Mouse (Mus musculus) liver, adult 2 months (tissue): ENCODE measurements around the gene Fsd1. TPM values are rescaled to one million over a fixed set of nuclear protein-coding genes. Genes with fewer than 3 reads are reported as not detected.

Experiments
- DNase-seq: peaks from one replicate; pipeline ENCODE4 v3.0.0-alpha.2; 2011; ENCODE audit warnings: low read depth, low spot score; ENCODE audit errors: extremely low read depth
- H3K27ac ChIP-seq: fragments of 200-500 bp; replicated peaks from 2 replicates; pipeline ENCODE4 v1.5.1; 2012; ENCODE audit warnings: low read depth, mild to moderate bottlenecking, control low read depth, inconsistent platforms, low read length; ENCODE audit not compliant: insufficient read depth
- H3K27me3 ChIP-seq: fragments of 200-500 bp; 2 replicates; pipeline ENCODE4 v1.6.1; 2012; ENCODE audit warnings: mild to moderate bottlenecking, moderate library complexity, low read length, inconsistent platforms; ENCODE audit not compliant: control insufficient read depth, insufficient read depth
- H3K36me3 ChIP-seq: fragments of 200-500 bp; 2 replicates; pipeline ENCODE4 v1.6.1; 2012; ENCODE audit warnings: low read length, inconsistent platforms; ENCODE audit not compliant: control insufficient read depth, insufficient read depth
- H3K4me1 ChIP-seq: fragments of 200-500 bp; 2 replicates; pipeline ENCODE4 v1.6.1; 2011; ENCODE audit warnings: low read length; ENCODE audit not compliant: control insufficient read depth, insufficient read depth
- H3K4me3 ChIP-seq: fragments of 200-500 bp; 2 replicates; pipeline ENCODE4 v1.5.1; 2011; ENCODE audit warnings: low read depth, mild to moderate bottlenecking, control low read depth, low read length, moderate library complexity; ENCODE audit not compliant: insufficient read depth
- H3K79me2 ChIP-seq: fragments of 200-500 bp; 2 replicates; pipeline ENCODE4 v1.6.1; 2012; ENCODE audit warnings: inconsistent platforms, mild to moderate bottlenecking, low read length, moderate library complexity; ENCODE audit not compliant: control insufficient read depth, insufficient read depth
- H3K9ac ChIP-seq: fragments of 200-500 bp; 2 replicates; pipeline ENCODE4 v1.6.1; 2012; ENCODE audit warnings: low read depth, mild to moderate bottlenecking, control low read depth, inconsistent platforms, low read length
- CTCF ChIP-seq: fragments of 200-500 bp; IDR thresholded peaks from 2 replicates; pipeline ENCODE4 v1.5.1; 2011; ENCODE audit warnings: low read depth, low read length, control low read depth
- WGBS: fragments of 180-500 bp; shearing (Covaris S2); methylation state at CpG from one replicate; pipeline ENCODE4 v1.1.7; 2018; 5-methylcytosine and 5-hydroxymethylcytosine counted together
- polyA plus RNA-seq: library from polyadenylated mRNA; depleted of rRNA; stranded (reverse); fragments of >200 nt; gene quantifications from 2 replicates; pipeline ENCODE4 v1.2.3, GENCODE M21; 2012; rRNA removed
- total RNA-seq: library from RNA; depleted of rRNA; stranded (reverse); fragments of >200 nt; gene quantifications from 2 replicates; pipeline ENCODE4 v1.2.3, GENCODE M21; 2014; rRNA removed

Fsd1 gene
- total and polyA plus RNA-seq, 2 experiments, result not detected

DNA sequence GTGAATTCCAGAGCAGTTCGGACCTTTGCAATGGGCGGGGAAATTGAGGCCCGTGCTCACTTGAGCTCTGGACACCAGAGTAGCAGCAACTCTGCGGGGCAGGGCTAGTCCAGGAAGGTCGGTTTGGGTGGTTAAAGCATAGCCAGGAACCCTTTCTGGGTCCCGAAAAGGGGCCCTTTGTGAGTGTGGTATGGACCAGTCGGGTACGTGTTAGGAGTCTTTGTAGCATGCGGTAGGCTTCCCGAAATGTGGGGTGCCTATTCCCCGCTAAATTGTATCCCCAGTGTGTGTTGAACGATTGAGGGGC lies 54.5 kb downstream of the Fsd1 start:
- Histone ChIP-seq H3K27me3 (no peaks in the 10 kb centered on the region), H3K27ac (no peak overlapping the region), H3K36me3 (no peaks in the 10 kb centered on the region), H3K79me2 (peaks cover 5% of the 10 kb centered on the region; the same call in 1 of the 2 replicates), H3K4me1 (peaks cover 2% of the 10 kb centered on the region; the same call in 1 of the 2 replicates), H3K4me3 (peak overlapping the region; percentile 48; the same call in 1 of the 2 replicates), H3K9ac (no peak overlapping the region)
- WGBS, result 9% methylated on average over 12 of the region's 12 CpGs
- DNase-seq, result no peak
- TF ChIP-seq CTCF, result no peak

Other genes with a start within 250 kb of the Fsd1 start
- 7.5 and 8.2 TPM in 2 replicates for gene Adgre4, start 236.5 kb upstream of the Fsd1 start, total RNA-seq
- gene Adgre4, start 236.5 kb upstream of the Fsd1 start, polyA plus RNA-seq, result 1.1 and 2.4 TPM in 2 replicates
- 4.7 and 5.2 TPM in 2 replicates for gene Zfp119a, start 107.6 kb upstream of the Fsd1 start, total RNA-seq
- gene Zfp119a, start 107.6 kb upstream of the Fsd1 start, polyA plus RNA-seq, result 0.24 and 0.35 TPM in 2 replicates
- 5.8 and 8.3 TPM in 2 replicates for gene Zfp959, start 94.4 kb upstream of the Fsd1 start, total RNA-seq
- gene Zfp959, start 94.4 kb upstream of the Fsd1 start, polyA plus RNA-seq, result 0.77 and 1.2 TPM in 2 replicates
- 3.1 and 4.3 TPM in 2 replicates for gene Zfp119b, start 37.0 kb upstream of the Fsd1 start, total RNA-seq
- 0.26 and 0.40 TPM in 2 replicates for gene Zfp119b, start 37.0 kb upstream of the Fsd1 start, polyA plus RNA-seq
- gene Ebi3, start 33.9 kb upstream of the Fsd1 start, total RNA-seq, result 0.18 and 1.3 TPM in 2 replicates
- 0.61 and 2.3 TPM in 2 replicates for gene Ebi3, start 33.9 kb upstream of the Fsd1 start, polyA plus RNA-seq
- 3.6 and 4.1 TPM in 2 replicates for gene Yju2, start 27.4 kb upstream of the Fsd1 start, total RNA-seq
- 3.4 and 4.1 TPM in 2 replicates for gene Yju2, start 27.4 kb upstream of the Fsd1 start, polyA plus RNA-seq
- not detected in 2 replicates for gene Shd, start 16.0 kb upstream of the Fsd1 start, total RNA-seq
- gene Shd, start 16.0 kb upstream of the Fsd1 start, polyA plus RNA-seq, result 0.20 and 0.35 TPM in 2 replicates
- 30.9 and 35.3 TPM in 2 replicates for gene Stap2, start 19.1 kb downstream of the Fsd1 start, total RNA-seq
- 38.8 and 44.8 TPM in 2 replicates for gene Stap2, start 19.1 kb downstream of the Fsd1 start, polyA plus RNA-seq
- gene Mpnd, start 19.2 kb downstream of the Fsd1 start, total RNA-seq, result 86.2 and 93.2 TPM in 2 replicates
- gene Mpnd, start 19.2 kb downstream of the Fsd1 start, polyA plus RNA-seq, result 142 and 175 TPM in 2 replicates
- 8.8 and 10.5 TPM in 2 replicates for gene Sh3gl1, start 50.1 kb downstream of the Fsd1 start, total RNA-seq
- 33.5 and 40.0 TPM in 2 replicates for gene Sh3gl1, start 50.1 kb downstream of the Fsd1 start, polyA plus RNA-seq
- 0.37 and 0.81 TPM in 2 replicates for gene Chaf1a, start 53.9 kb downstream of the Fsd1 start, total RNA-seq
- gene Chaf1a, start 53.9 kb downstream of the Fsd1 start, polyA plus RNA-seq, result 0.26 and 0.31 TPM in 2 replicates
- gene Ubxn6, start 88.5 kb downstream of the Fsd1 start, total RNA-seq, result 34.9 and 42.9 TPM in 2 replicates
- gene Ubxn6, start 88.5 kb downstream of the Fsd1 start, polyA plus RNA-seq, result 55.8 and 56.0 TPM in 2 replicates
- gene Hdgfl2, start 93.1 kb downstream of the Fsd1 start, total RNA-seq, result 11.3 and 13.8 TPM in 2 replicates
- gene Hdgfl2, start 93.1 kb downstream of the Fsd1 start, polyA plus RNA-seq, result 29.0 and 30.2 TPM in 2 replicates
- gene Plin4, start 123.3 kb downstream of the Fsd1 start, total RNA-seq, result 2.1 and 2.3 TPM in 2 replicates
- 1.8 and 2.8 TPM in 2 replicates for gene Plin4, start 123.3 kb downstream of the Fsd1 start, polyA plus RNA-seq
- gene Plin5, start 131.1 kb downstream of the Fsd1 start, total RNA-seq, result 19.2 and 24.6 TPM in 2 replicates
- gene Plin5, start 131.1 kb downstream of the Fsd1 start, polyA plus RNA-seq, result 42.7 and 58.2 TPM in 2 replicates
- 90.0 and 116 TPM in 2 replicates for gene Lrg1, start 135.5 kb downstream of the Fsd1 start, total RNA-seq
- 543 and 600 TPM in 2 replicates for gene Lrg1, start 135.5 kb downstream of the Fsd1 start, polyA plus RNA-seq
- gene Sema6b, start 153.8 kb downstream of the Fsd1 start, total RNA-seq, result 1.3 TPM in 2 replicates
- 2.7 and 3.9 TPM in 2 replicates for gene Sema6b, start 153.8 kb downstream of the Fsd1 start, polyA plus RNA-seq
- gene Tnfaip8l1, start 176.0 kb downstream of the Fsd1 start, total RNA-seq, result 16.2 and 20.9 TPM in 2 replicates
- gene Tnfaip8l1, start 176.0 kb downstream of the Fsd1 start, polyA plus RNA-seq, result 21.8 and 25.5 TPM in 2 replicates
- 89.4 and 91.1 TPM in 2 replicates for gene Mydgf, start 197.4 kb downstream of the Fsd1 start, total RNA-seq
- 81.1 and 86.0 TPM in 2 replicates for gene Mydgf, start 197.4 kb downstream of the Fsd1 start, polyA plus RNA-seq
- 10.7 and 20.1 TPM in 2 replicates for gene Dpp9, start 232.4 kb downstream of the Fsd1 start, total RNA-seq
- gene Dpp9, start 232.4 kb downstream of the Fsd1 start, polyA plus RNA-seq, result 55.4 and 60.3 TPM in 2 replicates